Mouse (Mus musculus) fat pad, adult 2 months (tissue): ENCODE results near the gene Pbx1.

Source experiments
- DNase-seq: peaks from one replicate; pipeline ENCODE4 v3.0.0-alpha.2; 2011; ENCODE audit warnings: low read depth, low spot score; ENCODE audit errors: extremely low read depth

The Pbx1 gene

DNA sequence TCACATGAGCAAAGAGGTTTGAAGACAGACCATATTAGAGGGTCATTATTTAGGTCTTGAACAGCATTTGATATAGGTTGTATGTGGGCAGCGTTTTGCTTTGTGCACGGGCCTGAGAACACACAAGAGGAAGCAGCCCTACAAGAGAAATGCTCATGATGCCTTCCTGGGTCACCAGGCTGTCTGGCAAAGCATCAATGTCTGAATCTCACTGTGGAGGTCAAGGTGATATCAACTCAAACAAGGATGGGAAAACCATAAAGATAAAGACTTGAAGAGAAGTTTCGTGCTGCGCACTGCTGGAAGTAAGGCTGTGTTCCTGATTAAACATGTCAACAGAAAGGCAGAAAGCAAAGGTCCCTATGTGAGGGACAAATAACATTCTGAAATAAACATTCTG lies 157.8 kb downstream of the Pbx1 start:
- DNase-seq = no peak

DNA sequence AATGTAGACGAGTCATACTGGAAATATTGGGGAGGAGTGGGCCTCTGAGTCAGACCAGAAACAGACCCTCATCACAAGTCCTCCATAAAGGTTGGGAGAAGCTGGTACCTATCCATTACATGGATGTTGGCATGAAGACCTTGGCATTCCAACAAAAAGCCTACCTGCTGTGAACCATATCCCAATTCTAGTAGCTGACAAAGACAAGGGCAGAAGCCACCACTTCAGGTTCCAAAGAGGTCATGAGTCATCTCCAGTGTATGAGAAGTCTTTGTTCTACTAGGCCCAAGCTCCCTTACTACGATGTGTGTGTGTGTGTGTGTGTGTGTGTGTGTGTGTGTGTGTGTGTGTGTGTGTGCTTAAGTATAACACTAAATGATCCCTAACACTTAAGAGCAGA lies 160.0 kb downstream of the Pbx1 start:
- DNase-seq = peak; percentile 84

DNA sequence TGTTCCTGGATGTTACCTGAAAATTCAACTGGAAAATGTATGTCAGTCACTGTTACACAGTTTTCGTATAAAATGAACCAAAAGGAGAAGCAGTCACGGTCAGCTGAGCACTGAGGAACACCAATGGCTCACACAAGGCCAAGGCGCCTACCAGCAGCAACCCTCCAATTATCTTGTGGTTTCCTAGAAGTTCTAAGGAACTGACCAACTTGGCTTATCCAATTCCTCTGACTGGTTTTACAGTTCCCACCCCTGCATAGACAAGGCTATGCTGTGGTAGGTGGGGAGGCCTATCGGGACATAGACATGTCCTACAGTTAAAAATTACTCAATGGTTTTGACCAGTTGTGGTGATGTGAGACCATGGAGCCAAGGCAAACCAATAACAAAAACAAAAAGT lies 160.9 kb downstream of the Pbx1 start:
- no peak for DNase-seq

DNA sequence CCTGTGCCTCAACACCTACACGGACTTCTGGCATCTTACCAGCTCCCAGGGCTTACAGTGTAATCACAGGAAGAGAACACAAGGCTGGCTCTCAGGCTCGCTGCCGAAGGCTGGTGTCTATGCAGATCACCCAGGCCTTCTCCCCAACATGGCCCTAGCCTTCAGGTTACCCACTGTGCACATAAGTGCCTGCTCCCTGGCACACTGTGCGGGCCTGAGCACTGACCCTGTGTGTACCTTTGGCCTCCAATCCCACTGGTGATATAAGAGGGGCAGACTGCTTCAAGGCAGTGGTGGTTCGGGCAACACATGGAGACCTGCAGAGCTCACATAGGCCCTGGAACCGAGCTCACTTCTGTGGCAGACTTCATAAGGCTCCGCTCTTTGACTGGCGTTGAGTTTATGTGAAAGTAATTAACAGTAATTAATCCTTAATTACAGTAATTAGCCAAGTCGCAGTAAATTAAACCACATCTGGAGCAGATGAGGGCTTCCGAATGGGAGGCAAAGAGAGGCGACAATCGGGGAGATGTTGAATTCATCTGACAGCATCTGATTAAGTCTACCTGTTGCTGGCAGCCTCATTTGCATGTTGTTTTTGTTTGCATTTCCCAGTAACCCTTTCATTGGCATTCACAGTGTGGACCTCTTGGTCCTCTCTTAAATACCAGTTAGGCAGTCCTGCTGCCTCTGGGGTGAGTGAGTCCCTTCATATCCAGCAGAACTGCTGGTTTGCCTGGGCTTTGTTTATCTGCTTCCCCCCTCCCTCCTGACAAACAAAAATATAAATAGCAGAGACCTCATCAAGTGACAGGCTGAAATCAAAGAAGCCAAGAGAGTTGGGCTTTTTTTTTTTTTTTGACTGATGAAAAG lies 163.1 kb downstream of the Pbx1 start:
- DNase-seq = no peak

DNA sequence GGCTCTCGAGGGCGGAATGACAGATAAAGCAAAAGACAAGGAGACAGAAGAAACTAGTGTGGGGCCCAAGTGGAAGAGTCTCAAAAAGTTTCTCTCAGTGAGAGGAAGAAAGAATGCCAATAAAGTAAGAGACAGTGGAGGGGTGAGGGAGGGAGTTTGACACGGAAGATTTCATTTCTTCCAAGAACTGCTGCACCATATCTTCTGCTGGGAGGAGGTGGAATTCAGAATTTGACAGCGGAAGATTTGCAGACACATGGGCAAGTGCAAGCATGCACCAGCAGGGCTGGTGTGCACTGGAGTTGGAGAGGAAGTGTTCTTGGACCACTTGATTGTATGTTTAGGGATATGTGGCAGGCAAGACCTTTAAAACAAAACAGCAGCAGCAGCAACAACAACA lies 163.8 kb downstream of the Pbx1 start:
- no peak for DNase-seq

DNA sequence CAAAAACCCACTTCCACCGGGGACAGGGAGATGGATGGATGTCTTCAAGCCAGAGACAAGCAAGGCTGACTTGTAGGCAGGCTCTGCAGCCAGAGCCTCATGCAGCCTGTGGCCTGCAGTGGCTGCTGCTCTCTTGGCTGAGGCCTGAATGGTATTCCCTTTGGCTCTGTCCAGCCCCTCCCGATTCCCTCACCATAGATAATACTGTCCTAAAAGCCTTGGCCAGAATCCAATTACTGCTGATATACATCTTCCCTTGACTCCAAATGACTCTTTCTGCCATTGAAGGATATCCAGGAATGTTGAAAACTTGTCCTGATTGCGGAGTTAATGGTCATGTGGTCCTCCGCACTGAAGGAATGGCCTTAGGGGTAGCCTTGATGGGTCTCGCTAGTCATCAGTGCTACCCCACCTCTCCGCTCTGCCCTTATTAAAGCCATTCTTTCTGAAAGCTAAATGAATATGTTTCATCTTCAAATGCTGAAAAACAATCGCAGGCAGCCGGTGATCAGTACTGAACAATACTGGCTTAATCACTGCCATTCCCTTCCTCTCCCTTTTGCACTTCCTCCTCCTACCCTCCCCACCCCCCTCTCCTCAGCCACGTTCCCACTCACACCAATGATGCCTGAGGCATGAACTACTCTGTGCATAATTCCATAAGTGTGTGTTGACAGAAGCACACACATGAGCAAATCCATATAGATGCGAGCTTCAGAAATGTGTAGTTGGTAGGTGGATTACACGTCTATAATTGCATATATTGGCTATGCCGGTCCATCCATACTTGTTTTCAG lies 166.3 kb downstream of the Pbx1 start:
- no peak for DNase-seq

DNA sequence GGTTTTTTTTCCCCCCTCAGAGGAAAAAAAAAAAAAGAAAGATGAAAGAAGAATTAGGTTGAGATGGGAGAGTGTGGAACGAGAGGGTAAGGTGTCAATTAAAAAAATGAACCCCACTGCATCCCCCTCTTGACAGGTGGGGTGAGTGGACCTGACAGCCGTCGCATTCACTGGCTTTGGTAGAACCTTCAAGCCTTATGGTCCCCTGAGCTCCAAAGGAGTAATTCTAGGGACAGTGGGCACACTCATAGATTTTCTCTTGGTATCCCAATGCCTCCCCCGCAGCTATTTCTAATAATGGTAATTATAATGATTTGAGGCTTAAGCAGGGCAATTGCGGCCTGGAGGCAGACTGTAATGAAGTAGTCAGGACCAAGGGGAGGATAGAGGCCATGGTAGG lies 167.0 kb downstream of the Pbx1 start:
- DNase-seq = no peak

DNA sequence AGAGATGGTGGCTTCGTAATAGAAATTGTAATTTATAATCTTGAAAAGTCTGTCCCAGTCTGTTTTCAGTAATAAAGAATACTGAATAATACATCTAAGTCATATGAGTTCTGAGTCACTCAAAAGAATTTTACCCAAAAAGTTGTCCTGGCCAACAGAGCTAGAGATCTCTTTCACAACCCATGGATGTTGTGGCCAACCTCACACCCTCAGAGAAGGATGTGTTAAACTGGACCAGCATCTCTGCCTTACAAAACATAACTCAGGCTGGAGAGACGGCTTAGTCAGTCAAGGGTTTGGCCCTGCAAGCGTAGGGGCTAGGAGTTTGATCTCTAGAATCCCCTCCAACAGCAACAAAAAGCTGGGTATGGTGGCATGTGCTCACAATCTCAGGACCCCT lies 171.7 kb downstream of the Pbx1 start:
- DNase-seq = no peak

DNA sequence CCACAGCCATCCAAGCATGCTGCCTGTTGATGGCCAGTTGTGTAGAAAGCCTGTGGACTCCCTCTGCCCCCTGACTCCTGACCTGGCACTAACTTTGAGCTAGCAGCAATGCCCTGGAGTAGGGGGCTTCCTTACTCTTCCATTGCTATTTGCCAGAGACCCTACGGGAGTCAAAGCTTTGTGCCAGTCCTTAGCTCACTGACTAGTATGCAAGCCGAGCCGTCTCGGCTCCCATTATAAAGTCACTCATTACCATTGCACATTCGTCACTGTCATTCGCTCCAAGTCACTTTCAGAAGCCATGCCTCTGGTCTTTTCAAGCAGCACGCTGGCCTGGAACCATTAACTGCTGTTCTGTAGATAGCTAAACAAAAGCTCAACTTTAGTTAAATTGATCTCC lies 173.2 kb downstream of the Pbx1 start:
- DNase-seq = no peak

DNA sequence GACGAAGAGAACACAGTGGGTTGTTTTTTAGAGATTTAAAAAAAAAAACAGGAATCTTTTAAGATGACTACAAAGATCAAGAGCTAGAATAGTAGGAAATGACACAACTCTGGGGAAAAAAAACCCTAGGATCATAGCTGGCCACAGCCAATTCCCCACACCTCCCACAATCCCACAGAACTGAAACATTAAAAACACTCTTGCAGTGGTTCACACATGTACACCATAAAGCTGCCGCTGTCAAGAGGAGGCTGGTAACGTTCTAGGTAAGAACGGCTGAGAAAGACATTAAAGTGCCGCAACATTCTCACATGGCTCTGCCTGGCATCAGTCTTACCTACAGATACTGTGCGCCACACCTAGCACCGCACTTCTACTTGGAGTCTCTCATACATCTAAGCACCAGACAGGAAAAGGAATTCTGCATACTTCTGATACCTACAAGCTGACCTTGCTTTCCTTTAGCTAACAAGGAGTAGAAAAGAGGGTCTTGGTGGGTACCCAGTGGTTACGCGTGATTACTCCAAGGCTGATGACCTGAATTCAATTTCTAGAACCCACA lies 176.6 kb downstream of the Pbx1 start:
- no peak for DNase-seq

DNA sequence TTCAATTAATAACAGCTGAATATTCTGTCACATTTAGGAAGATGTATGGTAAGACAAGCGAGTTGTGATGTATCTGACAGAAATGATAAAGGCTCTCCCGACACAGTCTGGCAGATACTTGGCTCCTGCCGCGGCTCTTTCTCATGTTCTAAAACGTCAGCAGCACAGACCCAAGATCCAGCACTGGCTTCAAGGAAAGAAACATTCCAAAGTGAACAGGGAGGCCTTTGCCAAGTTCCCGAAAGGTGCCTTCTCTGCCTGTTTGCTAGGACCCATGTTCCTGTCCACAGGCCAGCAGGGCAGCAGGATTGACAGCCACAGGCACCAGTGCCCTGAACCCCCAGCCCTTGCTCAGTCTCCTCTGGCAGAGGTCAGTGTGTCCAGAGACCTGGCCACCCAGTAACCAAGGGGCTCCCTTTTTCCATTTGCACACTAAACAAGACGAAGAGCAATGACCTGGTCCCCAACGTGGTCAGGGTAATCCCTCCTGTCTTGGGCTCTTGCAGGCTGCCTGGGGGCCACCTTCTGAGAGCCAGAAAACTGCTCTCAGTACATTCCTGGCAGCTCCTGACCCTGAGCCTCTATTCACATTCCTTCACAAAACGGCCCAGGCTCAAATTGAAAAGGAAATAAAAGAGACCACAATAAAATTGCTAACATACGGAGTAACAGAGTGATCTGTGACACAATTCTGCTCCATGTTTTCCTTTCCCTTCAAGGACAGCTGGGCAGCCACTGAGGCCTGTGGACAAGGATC lies 184.9 kb downstream of the Pbx1 start:
- no peak for DNase-seq

DNA sequence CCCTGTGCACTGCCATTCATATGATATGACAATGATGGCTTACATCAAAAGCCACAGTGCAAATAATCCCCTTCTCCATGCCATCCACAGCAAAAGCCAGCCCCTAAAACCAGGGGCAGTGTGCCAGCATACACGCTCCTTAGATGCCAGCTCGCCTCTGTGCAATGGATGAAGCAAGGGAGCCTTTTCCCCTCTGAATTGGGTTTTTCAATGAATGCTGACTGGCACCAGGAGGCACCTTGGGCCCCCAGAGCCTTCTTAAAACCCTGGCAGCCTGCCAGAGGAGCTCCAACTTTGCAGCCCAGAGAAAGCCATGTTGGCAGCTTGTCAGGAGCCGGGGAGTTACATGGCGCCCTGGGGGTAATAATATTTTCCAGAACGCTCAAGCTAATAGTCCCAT lies 186.5 kb downstream of the Pbx1 start:
- no peak for DNase-seq

DNA sequence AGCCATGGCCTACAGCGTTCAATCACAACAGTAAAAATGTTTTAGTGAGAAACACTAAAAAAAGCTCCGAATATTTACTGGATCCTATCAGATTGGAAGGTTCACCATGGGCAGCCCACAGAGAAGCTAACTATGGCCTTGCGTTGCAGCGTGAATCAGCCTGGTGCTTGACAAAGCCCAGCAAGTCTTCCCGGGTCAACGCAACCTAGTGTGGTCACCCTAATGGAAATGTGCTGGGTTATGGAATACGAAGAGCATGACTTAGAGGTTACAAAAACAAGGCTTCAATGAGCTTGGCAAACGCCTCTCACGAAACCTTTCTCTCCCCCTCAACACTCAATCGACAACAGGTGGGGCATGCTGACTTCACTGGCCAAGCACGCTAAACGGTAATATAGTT lies 188.3 kb downstream of the Pbx1 start:
- DNase-seq = no peak

DNA sequence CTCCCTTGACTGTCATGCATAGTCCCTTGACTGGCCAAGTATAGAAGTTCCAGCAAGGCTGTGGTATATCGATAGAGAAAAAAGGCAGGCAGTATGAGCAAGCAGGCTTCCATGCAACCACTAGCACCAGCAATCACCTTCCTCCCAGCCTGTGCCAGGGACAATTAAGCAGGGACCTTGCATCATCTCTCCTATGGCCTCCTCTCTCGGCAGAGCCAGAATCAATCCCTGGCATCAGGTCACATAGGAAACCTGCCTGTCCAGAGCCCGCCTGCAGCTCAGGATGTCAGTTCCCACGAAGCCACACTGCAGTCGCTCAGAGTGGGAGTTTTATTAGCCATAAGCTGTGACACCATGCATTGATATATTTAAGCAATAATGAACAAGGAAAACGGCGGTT lies 189.0 kb downstream of the Pbx1 start:
- peak; percentile 83 for DNase-seq

DNA sequence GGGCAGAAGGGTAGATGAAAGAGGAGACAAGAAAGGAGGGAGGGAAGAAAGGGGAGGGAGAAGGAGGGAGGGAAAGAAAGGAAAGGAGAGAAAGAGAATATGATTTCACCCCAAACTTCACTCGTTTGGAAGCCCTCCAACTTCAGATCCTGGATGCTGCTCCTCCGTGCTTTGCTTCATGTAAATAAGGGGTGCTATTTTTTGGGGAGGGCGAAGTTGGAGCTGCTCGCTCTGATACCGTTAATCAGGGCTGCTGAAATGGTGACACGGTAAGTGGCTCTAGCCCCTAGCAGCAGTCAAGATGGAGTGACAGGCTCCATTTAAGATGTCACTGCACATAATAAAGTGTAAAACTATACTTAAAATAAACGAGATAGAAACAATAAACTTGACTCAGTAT lies 190.8 kb downstream of the Pbx1 start:
- DNase-seq = no peak

DNA sequence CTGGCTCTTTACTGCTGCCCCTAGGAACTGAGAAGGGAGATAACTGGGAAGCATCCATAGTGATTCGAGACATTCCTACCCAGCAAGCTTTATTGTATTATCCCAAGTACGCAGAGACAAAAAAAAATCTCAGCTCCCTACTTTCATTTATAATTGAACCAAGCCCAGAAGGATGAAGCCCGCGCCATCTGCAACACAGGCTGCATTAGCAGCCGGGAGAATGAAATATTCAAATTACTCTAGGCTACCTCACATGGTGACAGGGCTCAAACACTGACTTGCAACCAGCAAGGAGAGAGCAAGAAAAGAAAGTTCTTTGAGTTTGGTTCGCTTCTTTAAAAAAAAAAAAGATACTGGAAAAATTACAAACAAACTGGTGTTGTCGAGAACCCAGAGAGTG lies 191.2 kb downstream of the Pbx1 start:
- DNase-seq = no peak

DNA sequence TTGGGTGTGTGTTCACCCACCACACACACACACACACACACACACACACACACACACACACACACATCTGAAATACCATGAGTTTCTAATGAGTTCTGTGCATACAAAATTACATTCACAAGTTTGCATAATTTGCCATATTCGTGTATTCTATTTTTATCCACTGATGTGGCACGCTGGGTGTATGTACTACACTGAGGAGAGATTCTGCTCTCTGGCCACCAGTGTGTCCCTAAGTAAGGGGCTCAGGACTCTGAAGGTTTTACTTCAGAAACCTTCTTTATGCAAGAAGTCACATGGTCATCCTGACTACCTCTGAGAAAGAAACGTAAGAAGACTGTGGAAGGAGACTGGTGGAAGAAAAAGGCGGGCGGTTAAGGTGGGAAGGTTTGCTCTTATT lies 191.7 kb downstream of the Pbx1 start:
- no peak for DNase-seq

DNA sequence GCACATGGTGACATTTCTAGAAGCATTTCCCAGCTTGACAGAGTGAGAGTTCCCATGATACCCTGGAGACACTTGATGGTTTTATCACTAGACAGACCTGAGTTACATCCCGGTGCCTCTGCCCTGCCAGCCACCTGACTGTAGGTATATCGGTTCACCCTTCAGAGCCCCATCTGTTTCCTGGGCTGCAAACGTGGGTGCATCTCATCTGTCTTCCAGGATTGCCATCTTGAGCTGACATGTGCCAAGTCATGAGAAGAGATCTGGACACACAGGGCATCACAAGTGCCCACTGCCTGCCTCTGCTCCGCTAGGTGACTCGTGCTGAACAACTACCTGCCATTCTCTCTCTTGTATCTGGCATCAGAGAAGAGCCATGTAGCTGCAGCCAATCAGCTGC lies 196.0 kb downstream of the Pbx1 start:
- DNase-seq = no peak

DNA sequence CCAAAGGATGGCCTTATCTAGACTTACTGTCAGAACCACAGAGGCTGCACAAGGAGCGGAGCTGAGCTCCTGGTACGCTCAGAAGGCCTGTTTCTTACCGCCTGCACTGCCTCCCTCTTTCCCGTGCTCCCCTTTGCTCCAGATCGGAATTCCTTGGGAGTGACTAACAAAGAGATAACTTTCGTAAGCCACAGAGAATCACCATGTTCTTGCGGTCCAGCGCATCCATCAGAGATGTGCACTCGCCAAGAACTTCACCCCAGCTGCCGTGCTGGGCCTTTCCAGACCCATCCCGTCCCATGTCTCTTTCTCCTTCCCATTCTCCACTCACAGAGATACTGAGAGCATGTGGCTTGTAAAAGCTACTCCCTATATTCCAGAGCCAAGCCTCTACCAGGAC lies 197.7 kb downstream of the Pbx1 start:
- no peak for DNase-seq

DNA sequence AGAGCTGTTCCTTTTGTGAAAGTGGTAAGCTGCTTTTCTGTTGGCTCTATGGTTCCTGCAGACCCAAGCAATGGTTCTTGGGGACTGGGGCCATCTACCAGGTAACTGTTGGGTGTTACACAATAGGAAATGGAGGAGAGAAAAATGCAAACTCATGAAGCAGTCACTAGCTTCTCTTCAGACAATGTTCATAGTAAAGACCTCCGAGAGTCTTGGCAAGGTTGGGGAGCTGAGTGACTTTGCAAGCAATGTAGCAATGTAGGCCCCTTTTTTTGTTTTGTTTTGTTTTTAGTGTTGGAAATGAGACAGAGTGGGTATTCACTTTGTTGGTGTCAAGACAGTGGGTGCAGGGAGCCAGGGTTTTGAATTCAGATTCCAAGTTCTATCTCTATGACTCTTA lies 198.9 kb downstream of the Pbx1 start:
- DNase-seq = no peak
